Mouse (Mus musculus) cerebellum, adult 2 months (tissue): ENCODE data around the gene Grhl3. TPM values are rescaled to one million over a fixed set of nuclear protein-coding genes. Genes with fewer than 3 reads are reported as not detected.
"Not testable (repeated sequence)": the region's sequence is repeated elsewhere in the genome, so short reads cannot be mapped to it uniquely, and the experiment has no call there.

Source experiments
- DNase-seq, 2 experiments: peaks; one replicate each; pipeline ENCODE4 v3.0.0; 2021
- H3K27ac ChIP-seq: fragments of 200-500 bp; 2 replicates; pipeline ENCODE4 v1.5.1; 2012; ENCODE audit warnings: low read length, control low read depth, inconsistent platforms; ENCODE audit not compliant: insufficient read depth
- H3K27me3 ChIP-seq: fragments of 200-500 bp; 2 replicates; pipeline ENCODE4 v1.6.1; 2012; ENCODE audit warnings: inconsistent platforms, mild to moderate bottlenecking, low read length, moderate library complexity; ENCODE audit not compliant: control insufficient read depth, insufficient read depth
- H3K4me1 ChIP-seq: fragments of 200-500 bp; 2 replicates; pipeline ENCODE4 v1.6.1; 2011; ENCODE audit warnings: low read length; ENCODE audit not compliant: control insufficient read depth, insufficient read depth
- H3K4me3 ChIP-seq: fragments of 200-500 bp; replicated peaks from 2 replicates; pipeline ENCODE3; 2011; ENCODE audit warnings: mild to moderate bottlenecking, low read depth, low read length, control low read depth; ENCODE audit not compliant: insufficient read depth
- CTCF ChIP-seq: fragments of 200-500 bp; IDR thresholded peaks from 2 replicates; pipeline ENCODE4 v1.5.1; 2011; ENCODE audit warnings: low read depth, mild to moderate bottlenecking, control low read depth, low read length, moderate library complexity, borderline replicate concordance; ENCODE audit not compliant: insufficient read depth
- POLR2A ChIP-seq: fragments of 200-500 bp; IDR thresholded peaks from 2 replicates; pipeline ENCODE4 v1.6.1; 2011; ENCODE audit warnings: low read length, control low read depth, borderline replicate concordance; ENCODE audit not compliant: insufficient read depth
- WGBS: fragments of 180-500 bp; shearing (Covaris S2); methylation state at CpG from one replicate; pipeline ENCODE4 v1.1.7; 2018; 5-methylcytosine and 5-hydroxymethylcytosine counted together
- polyA plus RNA-seq: library from polyadenylated mRNA; depleted of rRNA; stranded (reverse); fragments of >200 nt; gene quantifications from 2 replicates; pipeline ENCODE4 v1.2.3, GENCODE M21; 2012; rRNA removed

Grhl3 gene
- polyA plus RNA-seq, result 0.25 and 0.29 TPM in 2 replicates

- Histone ChIP-seq H3K4me1 (peaks cover 3% of the 10 kb centered on the region; the same call in 1 of the 2 replicates), H3K27ac (no peak within 1 kb of the TSS), H3K27me3 (peaks cover 3% of the 10 kb centered on the region; the same call in 1 of the 2 replicates), H3K4me3 (peak within 1 kb of the TSS; percentile 13)
- TF ChIP-seq POLR2A (no peak), CTCF (no peak)
- DNase-seq, result peak in 1 of 2 experiments; percentile 21
- under 1% methylated on average over 31 of the region's 31 CpGs for WGBS
Observed at GRCm38 (mm10) chr4:135573251-135573808, at the start of gene Grhl3. Gene Grhl3, minus strand, starts transcription at chr4:135573630.

GRCm38 (mm10) chr4:135622290-135622689, 48.9 kb upstream of the Grhl3 start:
- no peak for DNase-seq
- no peak overlapping the region for H3K4me3 ChIP-seq
- WGBS, result 93% methylated on average over 10 of the region's 10 CpGs
- no peak overlapping the region for H3K27ac ChIP-seq
- H3K4me1 ChIP-seq, result no peaks in the 10 kb centered on the region
- no peak for TF ChIP-seq CTCF
- no peak for TF ChIP-seq POLR2A
- no peaks in the 10 kb centered on the region; the same call in 1 of the 2 replicates for H3K27me3 ChIP-seq

- Histone ChIP-seq H3K4me1 (no peaks in the 10 kb centered on the region), H3K27me3 (no peaks in the 10 kb centered on the region; the same call in 1 of the 2 replicates), H3K4me3 (no peak overlapping the region), H3K27ac (no peak overlapping the region)
- no peak for DNase-seq
- TF ChIP-seq POLR2A, result no peak
- TF ChIP-seq CTCF, result no peak
- WGBS, result 92% methylated on average over 3 of the region's 3 CpGs
Observed at GRCm38 (mm10) chr4:135620461-135620860, 47.0 kb upstream of the Grhl3 start.

- H3K27ac ChIP-seq, result no peak overlapping the region
- no peaks in the 10 kb centered on the region for H3K4me1 ChIP-seq
- H3K27me3 ChIP-seq, result no peaks in the 10 kb centered on the region; the same call in 1 of the 2 replicates
- WGBS, result 21% methylated on average over 16 of the region's 16 CpGs
- no peak for DNase-seq
- no peak overlapping the region for H3K4me3 ChIP-seq
- TF ChIP-seq CTCF, result no peak
- TF ChIP-seq POLR2A, result no peak
Observed at GRCm38 (mm10) chr4:135617783-135618470, 44.5 kb upstream of the Grhl3 start.

GRCm38 (mm10) chr4:135617038-135617437, 43.6 kb upstream of the Grhl3 start:
- DNase-seq, result no peak
- H3K4me1 ChIP-seq, result no peaks in the 10 kb centered on the region
- WGBS, result 44% methylated on average over 4 of the region's 4 CpGs
- no peak overlapping the region for H3K27ac ChIP-seq
- H3K27me3 ChIP-seq, result no peaks in the 10 kb centered on the region; the same call in 1 of the 2 replicates
- TF ChIP-seq POLR2A (no peak), CTCF (no peak)
- H3K4me3 ChIP-seq, result no peak overlapping the region

- DNase-seq, H3K27me3 ChIP-seq, H3K27ac ChIP-seq, H3K4me3 ChIP-seq, H3K4me1 ChIP-seq: not testable (repeated sequence)
- 74% methylated on average over 5 of the region's 5 CpGs for WGBS
Observed at GRCm38 (mm10) chr4:135615307-135615706, 41.9 kb upstream of the Grhl3 start.

- Histone ChIP-seq H3K4me1 (0 out of 2 replicates have a peak, but pooled peaks cover 4% of the 10 kb centered on the region), H3K27ac (no peak overlapping the region), H3K4me3 (no peak overlapping the region), H3K27me3 (no peaks in the 10 kb centered on the region)
- no peak for DNase-seq
- TF ChIP-seq POLR2A, result no peak
- TF ChIP-seq CTCF, result no peak
- 72% methylated on average over 2 of the region's 2 CpGs for WGBS
Observed at GRCm38 (mm10) chr4:135609986-135610385, 36.6 kb upstream of the Grhl3 start.

- no peak overlapping the region for H3K4me3 ChIP-seq
- TF ChIP-seq CTCF, result no peak
- TF ChIP-seq POLR2A, result no peak
- DNase-seq, result no peak
- no peak overlapping the region for H3K27ac ChIP-seq
- no peaks in the 10 kb centered on the region for H3K27me3 ChIP-seq
- H3K4me1 ChIP-seq, result 0 out of 2 replicates have a peak, but pooled peaks cover 4% of the 10 kb centered on the region
- WGBS, result 73% methylated on average over 18 of the region's 18 CpGs
Observed at GRCm38 (mm10) chr4:135607979-135608885, 34.8 kb upstream of the Grhl3 start.
